Mouse (Mus musculus) layer of hippocampus, adult 11-12 months (tissue): Measurements from ENCODE around the gene Setd3.

Experiments
- DNase-seq: peaks from one replicate; pipeline ENCODE4 v3.0.0; 2022; ENCODE audit warnings: low spot score

Setd3 gene

DNA sequence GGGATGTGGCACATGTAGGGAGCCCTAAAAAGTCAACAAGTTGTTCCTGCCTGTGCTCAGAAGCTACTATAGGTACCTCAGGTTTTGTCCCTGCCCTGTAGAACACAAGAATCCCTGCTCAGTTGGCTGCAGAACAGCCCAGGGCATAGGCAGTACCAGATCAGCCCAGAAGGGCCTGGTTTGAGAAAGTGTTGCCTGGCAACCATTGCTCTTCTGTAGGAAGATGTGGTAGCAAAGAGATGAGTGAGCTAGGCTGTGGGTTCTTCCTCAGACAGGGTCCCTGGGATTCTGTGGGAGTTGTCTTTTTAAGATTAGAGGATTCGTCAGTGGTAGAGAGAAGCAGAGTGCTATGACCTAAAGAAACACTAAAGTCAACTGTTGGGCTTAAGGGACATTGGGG is 21.0 kb upstream of the Setd3 start:
- no peak for DNase-seq

- no peak for DNase-seq
Observed at GRCm38 (mm10) chr12:108198447-108198846, 19.3 kb upstream of the Setd3 start.

- DNase-seq: no peak
Observed at GRCm38 (mm10) chr12:108195761-108196160, 16.6 kb upstream of the Setd3 start.

- no peak for DNase-seq
Observed at GRCm38 (mm10) chr12:108193878-108194277, 14.8 kb upstream of the Setd3 start.

DNA sequence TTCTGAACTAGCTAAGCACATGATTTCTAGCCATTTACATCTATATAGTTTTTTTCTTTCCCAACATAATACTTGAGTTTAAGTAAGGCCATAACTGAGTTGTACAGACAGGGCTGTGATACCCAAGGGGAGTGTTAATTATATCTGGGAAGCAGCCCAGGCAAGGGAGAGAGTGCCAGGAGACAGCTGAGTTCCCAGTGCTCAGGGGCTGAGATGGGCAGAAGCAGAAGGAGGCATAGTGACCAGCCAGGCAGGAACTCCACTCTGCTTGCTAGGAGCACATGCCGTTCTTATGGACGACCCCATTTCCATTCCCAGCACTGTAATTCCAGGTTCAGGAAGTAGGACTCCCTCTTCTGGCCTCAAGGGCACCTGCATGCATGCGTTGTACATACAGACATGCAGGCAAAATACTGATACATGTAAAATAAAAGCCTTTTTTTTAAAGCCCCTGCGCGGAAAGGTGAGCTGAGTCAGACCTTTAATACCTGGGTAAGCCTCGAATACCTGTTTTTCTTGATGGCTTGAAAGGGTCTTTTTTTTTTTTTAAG is 8.5 kb upstream of the Setd3 start:
- no peak for DNase-seq

- DNase-seq: no peak
Observed at GRCm38 (mm10) chr12:108181716-108182115, 2.6 kb upstream of the Setd3 start.

- peak; percentile 99 for DNase-seq
Observed at GRCm38 (mm10) chr12:108179321-108180266, 480 bp upstream of the Setd3 start, which contains the start of gene Ccnk. TSS of gene Ccnk (plus strand) at chr12:108179579.

GRCm38 (mm10) chr12:108178331-108179245 is 526 bp downstream of the Setd3 start:
- DNase-seq: peak; percentile 50

GRCm38 (mm10) chr12:108176366-108176765 is 2.7 kb downstream of the Setd3 start:
- DNase-seq: no peak

DNA sequence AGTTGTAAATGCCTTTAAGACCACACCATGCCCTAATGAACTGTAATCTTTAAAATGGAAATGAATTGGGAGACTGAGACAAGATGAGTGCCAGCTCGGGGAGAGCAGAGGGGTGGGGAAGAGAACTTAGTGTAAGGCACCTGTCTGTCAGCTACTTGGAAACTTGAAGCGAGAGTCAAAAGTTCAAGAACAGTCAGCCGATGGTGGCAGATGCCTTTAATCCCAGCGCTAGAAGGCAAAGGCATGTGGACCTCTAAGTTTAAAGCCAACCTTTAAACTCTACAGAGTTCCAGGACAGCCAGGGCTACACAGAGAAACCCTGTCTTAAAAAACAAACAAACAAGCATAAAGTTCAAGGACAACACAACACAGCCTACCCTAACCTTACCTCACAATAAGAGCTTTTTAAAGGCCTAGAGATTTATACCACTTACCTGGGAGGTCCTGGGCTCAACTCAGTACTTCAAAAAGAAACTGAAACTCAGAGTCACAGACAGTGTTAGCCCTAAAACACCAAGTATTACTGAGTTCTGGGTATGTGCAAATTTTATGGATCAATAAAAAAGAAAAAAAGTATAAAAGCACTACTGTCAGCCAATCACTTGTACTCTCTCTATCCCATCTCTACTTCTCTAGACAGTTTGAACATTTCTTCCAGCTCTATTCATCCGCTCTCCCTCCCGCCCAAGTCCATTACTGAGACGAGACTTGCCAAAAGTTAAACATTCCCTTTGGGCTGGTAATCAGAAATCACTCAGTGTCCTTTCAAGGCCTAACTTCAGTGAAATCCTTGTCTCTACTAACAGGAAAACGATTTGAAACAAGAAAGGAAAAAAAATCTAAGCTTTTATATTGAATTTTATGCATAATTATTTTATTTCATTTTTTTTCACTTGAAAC is 4.3 kb downstream of the Setd3 start:
- DNase-seq: no peak

- DNase-seq: no peak
Observed at GRCm38 (mm10) chr12:108172639-108173038, 6.5 kb downstream of the Setd3 start.

- no peak for DNase-seq
Observed at GRCm38 (mm10) chr12:108171336-108171735, 7.8 kb downstream of the Setd3 start.

DNA sequence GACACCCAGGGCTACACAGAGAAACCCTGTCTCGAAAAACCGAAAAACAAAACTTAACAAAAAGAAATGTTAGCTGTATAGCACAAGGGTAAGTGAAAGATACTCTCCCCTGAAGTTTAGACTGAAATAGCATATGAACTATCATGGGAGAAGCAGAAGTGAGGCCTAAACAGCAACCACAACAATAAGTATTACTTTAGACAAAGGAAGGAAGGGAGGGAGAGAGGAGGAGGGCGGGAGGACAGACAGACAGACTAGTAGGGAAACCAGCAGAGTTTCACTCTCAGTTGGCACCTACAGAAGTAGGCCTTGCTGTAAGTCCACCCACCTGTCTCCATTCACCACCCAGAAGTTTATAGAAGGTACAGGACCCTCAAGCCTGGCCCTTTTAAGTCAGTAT is 8.6 kb downstream of the Setd3 start:
- no peak for DNase-seq

GRCm38 (mm10) chr12:108168909-108169308 is 10.2 kb downstream of the Setd3 start:
- DNase-seq: no peak

- no peak for DNase-seq
Observed at GRCm38 (mm10) chr12:108163706-108164105, 15.4 kb downstream of the Setd3 start.

DNA sequence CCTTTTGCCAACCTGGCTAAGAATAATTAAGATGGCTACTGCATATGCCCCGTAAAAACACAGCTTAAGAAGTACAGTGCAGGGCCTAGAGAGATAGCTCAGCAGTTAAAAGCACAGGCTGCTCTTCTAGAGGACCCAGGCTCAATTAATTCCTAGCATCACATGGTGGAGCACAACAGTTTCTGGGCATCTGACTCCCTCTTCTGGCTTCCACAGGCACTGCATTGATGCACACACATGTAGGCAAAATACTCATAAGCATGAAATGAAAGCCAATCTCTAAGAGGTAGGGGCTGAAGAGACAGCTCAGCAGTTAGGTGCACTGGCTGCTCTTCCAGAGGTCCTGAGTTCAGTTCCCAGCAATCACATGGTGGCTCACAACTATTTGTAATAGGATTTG is 17.1 kb downstream of the Setd3 start:
- DNase-seq: peak; percentile 37

GRCm38 (mm10) chr12:108159863-108160262 is 19.3 kb downstream of the Setd3 start:
- DNase-seq: no peak

GRCm38 (mm10) chr12:108152743-108153142 is 26.4 kb downstream of the Setd3 start:
- DNase-seq: no peak

DNA sequence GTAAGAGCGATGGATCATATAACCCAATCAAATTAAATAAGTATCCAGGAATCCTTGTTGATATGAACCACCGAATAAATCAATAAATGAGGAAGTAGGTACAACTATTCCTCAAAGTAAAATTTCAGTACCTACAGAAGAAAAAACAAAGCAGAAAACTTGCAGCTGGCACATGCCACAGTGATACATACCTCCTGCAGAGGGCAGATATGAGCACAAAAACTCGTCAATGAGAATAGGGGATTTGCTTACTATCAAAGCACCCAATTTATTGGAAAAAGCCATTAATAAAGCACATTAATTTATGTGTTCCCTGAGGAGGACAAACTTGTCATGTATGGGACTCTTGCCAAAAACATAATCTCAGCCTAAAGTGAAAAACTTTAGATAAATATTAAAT is 29.4 kb downstream of the Setd3 start:
- no peak for DNase-seq

DNA sequence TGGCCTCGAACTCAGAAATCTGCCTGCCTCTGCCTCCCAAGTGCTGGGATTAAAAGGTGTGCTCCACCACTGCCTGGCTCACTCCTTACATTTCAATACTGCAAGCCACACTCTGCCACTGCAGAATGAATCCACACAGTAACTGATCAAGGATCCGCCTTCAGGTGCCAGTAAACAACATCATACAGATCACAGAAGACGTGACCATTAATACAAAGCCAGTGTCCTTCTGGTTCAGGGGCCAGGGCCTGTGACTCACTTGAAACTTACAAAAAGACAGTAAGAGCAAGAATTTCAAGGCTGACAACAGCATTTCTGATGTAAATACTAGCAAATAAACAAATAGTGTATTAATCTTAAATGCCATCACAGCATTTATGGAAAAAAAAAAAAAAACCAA is 33.9 kb downstream of the Setd3 start:
- DNase-seq: no peak
